Mouse (Mus musculus) erythroblast, embryonic 14.5 days (primary cell): ENCODE results near the gene Tiam2. TPM values are rescaled to one million over a fixed set of nuclear protein-coding genes. Genes with fewer than 3 reads are reported as not detected.

Experiments used
- H3K27me3 ChIP-seq: 2 replicates; pipeline ENCODE4 v1.6.1; 2012; ENCODE audit warnings: inconsistent platforms; ENCODE audit not compliant: control insufficient read depth
- H3K36me3 ChIP-seq: 2 replicates; pipeline ENCODE4 v1.6.1; 2012; ENCODE audit warnings: mild to moderate bottlenecking, inconsistent platforms; ENCODE audit not compliant: control insufficient read depth
- H3K4me1 ChIP-seq: 2 replicates; pipeline ENCODE4 v1.6.1; 2012; ENCODE audit warnings: inconsistent platforms; ENCODE audit not compliant: control insufficient read depth
- H3K4me3 ChIP-seq: replicated peaks from 2 replicates; pipeline ENCODE3; 2012; ENCODE audit warnings: moderate library complexity, mild to moderate bottlenecking, inconsistent platforms
- H3K9me3 ChIP-seq: 2 replicates; pipeline ENCODE4 v1.6.1; 2012; ENCODE audit warnings: low read length, inconsistent platforms, mixed read lengths; ENCODE audit not compliant: control insufficient read depth
- GATA1 ChIP-seq: IDR thresholded peaks from 2 replicates; pipeline ENCODE4 v1.6.1; 2012; ENCODE audit warnings: low read length, inconsistent platforms, mixed read lengths
- TAL1 ChIP-seq: IDR thresholded peaks from 3 replicates; pipeline ENCODE4 v1.6.1; 2012; ENCODE audit warnings: low read length, inconsistent platforms, mixed read lengths
- polyA plus RNA-seq: library from polyadenylated mRNA; stranded (reverse); fragments of >175 nt; gene quantifications from 2 replicates; pipeline ENCODE4 v1.2.3, GENCODE M21; 2012

The Tiam2 gene
- polyA plus RNA-seq, 1 experiment: not detected

DNA sequence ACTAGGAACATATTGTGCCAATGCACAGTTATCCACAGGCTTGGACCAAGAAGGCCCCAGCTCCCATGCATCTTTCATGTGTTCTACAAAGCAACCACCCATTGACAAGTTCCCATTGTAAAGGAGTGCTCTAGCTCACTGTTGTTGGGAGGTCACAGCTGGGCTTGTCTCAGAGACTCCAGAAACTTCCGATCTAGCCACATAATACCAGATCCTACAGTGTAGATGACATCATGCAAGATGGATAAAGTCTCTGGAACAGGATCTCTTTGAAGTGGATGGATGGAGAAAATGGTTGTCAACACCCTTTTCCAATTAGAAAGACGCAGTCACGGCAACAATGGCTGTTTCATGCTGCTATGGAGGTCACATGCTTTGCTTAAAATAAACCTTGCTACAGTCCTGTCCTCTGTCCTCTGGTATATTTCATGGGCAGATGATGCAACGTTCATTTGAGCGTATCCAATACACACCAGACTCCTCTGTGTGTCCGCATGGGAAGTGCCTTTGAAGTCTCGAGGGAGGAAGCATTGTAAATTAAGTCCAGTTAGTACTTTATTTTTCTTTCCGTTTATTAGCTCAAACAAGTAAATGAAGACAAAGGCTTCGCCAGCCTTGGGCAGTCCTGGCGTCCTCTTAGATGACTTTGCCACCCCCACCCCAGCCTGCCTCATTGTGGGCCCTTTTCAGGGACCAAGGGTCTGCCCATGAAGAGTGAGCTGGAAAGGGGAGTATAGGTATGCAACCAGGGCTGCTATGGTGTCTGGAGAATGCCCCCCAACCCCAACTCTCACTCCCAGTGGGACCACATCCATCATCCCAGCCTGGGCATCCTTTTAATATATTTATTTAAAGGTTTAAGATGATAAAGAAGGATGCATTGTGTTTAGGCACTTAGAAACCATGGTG is 106.5 kb downstream of the Tiam2 start:
- Histone ChIP-seq H3K9me3 (no peaks in the 10 kb centered on the region), H3K36me3 (no peaks in the 10 kb centered on the region), H3K4me1 (peaks cover 4% of the 10 kb centered on the region; the same call in 1 of the 2 replicates), H3K27me3 (no peaks in the 10 kb centered on the region), H3K4me3 (no peak overlapping the region)
- TF ChIP-seq TAL1: no peak
- no peak for TF ChIP-seq GATA1

DNA sequence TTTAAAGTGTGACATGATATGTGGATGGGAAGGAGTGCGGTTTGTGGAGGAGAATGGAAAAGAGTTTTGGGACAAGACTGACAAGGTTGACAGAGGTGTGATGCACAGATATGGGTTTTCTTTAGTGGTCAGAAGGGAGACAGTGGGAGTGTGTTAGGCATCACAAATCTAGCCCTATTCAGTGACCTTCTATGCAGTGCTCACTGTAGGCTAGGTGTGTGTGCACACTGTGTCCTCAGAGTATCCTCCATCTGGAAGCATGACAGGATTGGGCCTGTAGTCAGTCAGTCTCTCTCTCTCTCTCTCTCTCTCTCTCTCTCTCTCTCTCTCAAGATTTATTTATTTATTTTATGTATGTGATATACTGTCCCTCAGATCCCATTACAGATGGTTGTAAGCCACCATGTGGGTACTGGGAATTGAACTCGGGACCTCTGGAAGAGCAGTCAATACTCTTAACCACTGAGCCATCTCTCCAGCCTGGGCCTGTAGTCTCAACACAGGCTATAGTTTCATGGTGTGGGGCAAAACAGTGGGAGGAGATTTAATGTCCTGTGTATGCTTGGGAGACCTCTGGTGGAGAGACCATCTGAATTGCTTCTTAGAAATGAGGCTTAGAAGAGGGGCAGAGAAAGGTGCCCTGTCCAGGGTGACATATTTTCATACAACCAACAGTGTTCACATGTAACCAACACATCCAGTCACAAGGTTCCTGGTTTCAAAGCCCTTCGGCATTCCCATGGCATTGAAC is 107.3 kb downstream of the Tiam2 start:
- H3K4me3 ChIP-seq: no peak overlapping the region
- H3K9me3 ChIP-seq: no peaks in the 10 kb centered on the region
- no peaks in the 10 kb centered on the region for H3K27me3 ChIP-seq
- TF ChIP-seq GATA1 (no peak), TAL1 (no peak)
- H3K4me1 ChIP-seq: peaks cover 4% of the 10 kb centered on the region; the same call in 1 of the 2 replicates
- no peaks in the 10 kb centered on the region for H3K36me3 ChIP-seq

DNA sequence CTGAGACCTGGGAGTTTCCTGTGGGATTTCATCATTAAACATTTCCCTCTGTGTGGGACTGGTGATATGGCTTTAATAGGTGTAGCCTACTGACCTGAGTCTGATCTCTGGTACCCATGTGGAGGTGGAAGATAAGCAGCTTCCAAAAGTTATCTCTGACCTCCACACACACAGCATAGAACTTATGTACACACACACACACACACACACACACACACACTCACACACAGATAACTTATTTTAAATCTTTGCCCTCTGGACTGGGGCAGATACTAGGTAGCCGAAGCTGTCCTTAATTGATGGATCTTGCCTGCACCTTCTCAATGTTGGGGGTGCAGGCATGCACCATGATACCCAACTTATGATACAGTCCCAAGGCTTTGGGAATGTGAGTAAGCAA is 108.9 kb downstream of the Tiam2 start:
- Histone ChIP-seq H3K4me3 (no peak overlapping the region), H3K27me3 (no peaks in the 10 kb centered on the region), H3K4me1 (peaks cover 4% of the 10 kb centered on the region; the same call in 1 of the 2 replicates), H3K36me3 (no peaks in the 10 kb centered on the region), H3K9me3 (no peaks in the 10 kb centered on the region)
- TF ChIP-seq TAL1 (no peak), GATA1 (no peak)

DNA sequence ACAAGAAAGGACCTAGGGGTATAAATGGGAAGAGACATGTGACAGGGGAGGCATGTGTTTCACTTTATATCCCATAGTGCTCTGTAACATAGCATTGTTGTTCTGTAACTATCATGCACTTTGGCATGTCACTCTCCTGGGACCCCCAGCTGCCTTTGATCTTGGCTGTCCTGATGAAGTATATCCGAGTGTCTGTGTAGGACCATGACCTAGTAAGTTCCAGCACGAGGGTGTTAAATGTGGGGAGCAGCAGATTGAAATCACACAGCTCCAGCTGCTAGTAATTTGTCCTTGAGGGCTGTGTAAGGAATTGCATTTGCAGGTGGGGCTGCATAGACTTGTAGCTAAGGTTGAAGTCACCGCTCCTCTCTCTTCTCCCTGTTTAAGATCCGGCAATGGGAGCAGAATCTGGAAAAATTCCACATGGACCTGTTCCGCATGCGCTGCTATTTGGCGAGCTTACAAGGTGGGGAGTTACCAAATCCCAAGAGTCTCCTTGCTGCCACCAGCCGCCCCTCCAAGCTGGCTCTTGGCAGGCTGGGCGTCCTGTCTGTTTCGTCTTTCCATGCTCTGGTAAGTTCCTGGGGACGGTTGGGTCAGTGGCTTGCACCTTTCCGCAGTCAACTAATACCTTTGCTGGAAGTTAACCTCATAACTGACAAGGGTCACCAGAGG is 110.6 kb downstream of the Tiam2 start:
- H3K9me3 ChIP-seq: no peaks in the 10 kb centered on the region

DNA sequence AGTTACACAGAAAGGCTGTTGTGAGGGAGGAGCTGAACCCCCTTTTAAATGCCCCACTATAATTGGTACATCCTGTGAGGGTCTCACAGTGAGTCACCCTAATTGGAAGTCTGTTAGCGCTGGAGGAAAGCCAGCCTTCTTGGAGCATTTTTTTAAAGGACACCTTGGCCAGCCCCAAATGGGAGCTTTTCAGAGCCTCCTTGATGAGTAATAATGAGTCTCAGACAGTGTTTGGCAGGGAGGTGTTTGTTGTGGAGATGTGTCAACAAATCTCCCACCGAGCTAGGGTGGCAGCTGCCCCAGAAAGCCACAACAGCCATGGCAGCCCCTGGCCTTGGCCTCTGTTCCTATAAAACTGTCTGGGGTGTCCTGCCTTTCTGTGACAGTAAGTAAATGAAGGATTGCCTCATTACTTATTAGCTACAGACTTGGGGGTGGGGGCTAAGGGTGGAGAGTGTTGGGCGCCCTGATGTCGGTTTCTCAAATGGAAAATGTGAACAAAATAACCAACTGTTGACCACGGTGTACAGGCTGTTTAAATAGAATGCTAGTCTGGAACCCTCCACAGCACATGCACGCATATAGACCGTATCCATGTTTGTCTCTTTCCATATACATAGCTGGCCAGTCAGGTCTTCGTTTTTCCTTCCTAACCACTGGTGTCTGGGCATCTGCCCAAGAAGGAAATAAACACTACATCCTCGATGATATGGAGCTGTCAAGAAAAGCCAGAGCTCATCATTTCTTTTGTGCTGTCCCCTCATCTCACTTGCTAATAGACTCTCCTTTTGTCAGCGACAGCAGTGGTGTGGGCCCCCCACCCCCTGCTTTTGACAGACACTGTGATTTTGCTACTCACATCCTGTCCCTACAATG is 116.4 kb downstream of the Tiam2 start:
- TF ChIP-seq TAL1 (no peak), GATA1 (no peak)
- H3K36me3 ChIP-seq: no peaks in the 10 kb centered on the region
- H3K9me3 ChIP-seq: no peaks in the 10 kb centered on the region
- H3K4me3 ChIP-seq: no peak overlapping the region
- H3K27me3 ChIP-seq: no peaks in the 10 kb centered on the region
- no peaks in the 10 kb centered on the region for H3K4me1 ChIP-seq

More for the DNA sequence above, 110.6 kb downstream of the Tiam2 start:
- Histone ChIP-seq H3K4me1 (peaks cover 4% of the 10 kb centered on the region; the same call in 1 of the 2 replicates), H3K4me3 (no peak overlapping the region), H3K27me3 (no peaks in the 10 kb centered on the region), H3K36me3 (no peaks in the 10 kb centered on the region)
- TF ChIP-seq TAL1: no peak
- TF ChIP-seq GATA1: no peak

DNA sequence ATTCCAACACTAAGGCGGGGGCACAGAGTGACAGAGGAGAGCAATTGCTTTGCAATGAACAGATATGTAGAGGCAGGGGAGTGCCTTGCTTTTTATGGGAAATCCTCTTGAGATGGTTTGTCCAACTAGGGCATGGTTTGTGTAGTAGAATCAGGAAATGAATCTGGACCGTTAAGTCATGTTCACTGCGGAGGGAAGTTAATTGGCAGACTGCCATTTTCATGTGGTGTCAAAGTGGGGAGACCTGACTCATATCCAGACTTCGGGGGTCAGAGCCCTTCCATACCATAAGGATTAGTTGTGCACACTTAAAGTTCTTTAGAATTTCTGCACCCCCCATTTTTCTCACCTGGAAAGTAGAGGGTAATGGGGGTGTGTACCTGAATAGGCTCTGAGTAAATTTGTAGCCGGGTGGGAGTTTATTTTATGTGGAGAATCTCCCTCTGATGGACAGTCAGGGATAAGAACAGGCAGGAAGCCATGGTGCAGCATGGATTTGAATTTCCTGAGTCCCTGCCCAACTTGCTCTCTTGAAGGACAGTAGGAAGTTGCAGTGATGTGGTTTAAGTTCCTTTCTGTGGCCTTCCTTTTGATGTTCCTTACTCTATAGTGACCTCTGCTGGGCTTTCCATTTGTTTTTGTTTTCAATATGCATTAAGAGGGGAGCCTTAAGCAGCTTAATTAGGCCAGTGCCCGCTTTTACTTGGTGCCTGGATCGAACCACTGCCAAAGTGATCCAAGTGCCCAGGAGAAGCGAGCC is 120.0 kb downstream of the Tiam2 start:
- Histone ChIP-seq H3K27me3 (no peaks in the 10 kb centered on the region), H3K36me3 (no peaks in the 10 kb centered on the region), H3K4me1 (no peaks in the 10 kb centered on the region), H3K9me3 (no peaks in the 10 kb centered on the region), H3K4me3 (no peak overlapping the region)
- TF ChIP-seq TAL1: no peak
- no peak for TF ChIP-seq GATA1

DNA sequence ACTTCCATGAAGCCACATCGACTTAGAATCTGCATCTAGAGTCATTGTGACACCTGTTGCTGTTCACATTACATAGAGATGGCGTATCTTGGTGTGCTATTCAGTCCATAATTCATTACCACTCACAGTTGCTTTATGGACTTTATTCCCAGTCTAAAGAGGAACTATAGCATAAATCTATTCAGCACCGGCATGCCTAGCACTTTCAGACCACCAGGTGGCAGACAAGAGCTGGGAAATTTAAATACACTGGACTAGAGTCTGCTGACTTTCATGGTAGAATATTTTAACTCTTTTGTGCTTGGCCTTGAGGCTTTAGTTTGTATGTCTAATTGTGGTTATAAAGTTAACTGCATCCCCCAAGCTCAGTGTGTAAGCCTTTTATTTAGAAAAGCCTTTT is 122.4 kb downstream of the Tiam2 start:
- no peaks in the 10 kb centered on the region for H3K4me1 ChIP-seq
- H3K27me3 ChIP-seq: no peaks in the 10 kb centered on the region
- H3K4me3 ChIP-seq: no peak overlapping the region
- no peaks in the 10 kb centered on the region for H3K9me3 ChIP-seq
- TF ChIP-seq GATA1 (no peak), TAL1 (no peak)
- H3K36me3 ChIP-seq: no peaks in the 10 kb centered on the region

DNA sequence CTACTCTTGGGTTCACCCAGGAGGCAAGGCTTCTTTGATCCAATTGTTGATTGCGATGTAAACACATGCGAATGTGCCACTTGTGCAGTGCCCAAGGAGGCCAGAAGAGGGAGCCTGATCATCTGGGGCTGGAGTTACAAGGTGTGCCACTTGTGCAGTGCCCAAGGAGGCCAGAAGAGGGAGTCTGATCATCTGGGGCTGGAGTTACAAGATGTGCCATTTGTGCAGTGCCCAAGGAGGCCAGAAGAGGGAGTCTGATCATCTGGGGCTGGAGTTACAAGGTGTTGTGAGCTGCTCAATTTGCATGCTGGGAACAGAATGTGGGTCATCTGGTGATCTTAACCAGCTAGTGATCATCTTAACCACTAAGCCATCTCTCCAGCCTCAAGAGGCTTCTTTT is 124.7 kb downstream of the Tiam2 start:
- no peak for TF ChIP-seq GATA1
- no peaks in the 10 kb centered on the region for H3K4me1 ChIP-seq
- no peaks in the 10 kb centered on the region for H3K27me3 ChIP-seq
- H3K9me3 ChIP-seq: no peaks in the 10 kb centered on the region
- no peaks in the 10 kb centered on the region for H3K36me3 ChIP-seq
- no peak overlapping the region for H3K4me3 ChIP-seq
